Mouse (Mus musculus) myocyte (in vitro differentiated cells): ENCODE results near the gene Gm28308.

Experiments
- MYOG ChIP-seq, 3 experiments: IDR thresholded peaks; one replicate each; pipeline ENCODE4 v1.6.1; 2011; ENCODE audit warnings: control low read depth in 2 of 3, low read depth in 2 of 3, mild to moderate bottlenecking in 2 of 3; ENCODE audit not compliant: insufficient read length in 2 of 3, control insufficient read depth in 1 of 3, insufficient read depth in 1 of 3
- POLR2A ChIP-seq: IDR thresholded peaks from one replicate; pipeline ENCODE4 v1.6.1; 2011; ENCODE audit warnings: low read depth, mild to moderate bottlenecking, control low read depth, moderate library complexity; ENCODE audit not compliant: insufficient read length
- POLR2AphosphoS2 ChIP-seq: IDR thresholded peaks from one replicate; pipeline ENCODE4 v1.6.1; 2011; ENCODE audit warnings: low read depth, control low read depth; ENCODE audit not compliant: insufficient read length
- REST ChIP-seq: IDR thresholded peaks from one replicate; pipeline ENCODE4 v1.6.1; 2011; ENCODE audit warnings: mild to moderate bottlenecking, control low read depth, moderate library complexity; ENCODE audit not compliant: insufficient read depth, insufficient read length

GRCm38 (mm10) chr6:52230516-52231165 lies 17.5 kb upstream of the Gm28308 start, which contains the start of gene Hoxa9:
- no peak for TF ChIP-seq MYOG (IDR thresholded peaks at IDR 0.05; ENCODE audit: control insufficient read depth in 1 of 3, insufficient read depth in 1 of 3, insufficient read length in 2 of 3, low read depth in 2 of 3)
- no peak for TF ChIP-seq POLR2AphosphoS2
- no peak for TF ChIP-seq REST
- TF ChIP-seq POLR2A = no peak
